Mouse (Mus musculus): ENCODE results near the gene 1700109H08Rik. TPM values are rescaled to one million over a fixed set of nuclear protein-coding genes. Genes with fewer than 3 reads are reported as not detected.

The 1700109H08Rik gene
- polyA plus RNA-seq, 1 experiment from 2014 or later: 0.35 TPM

GRCm38 (mm10) chr5:3546226-3546625 lies 25.1 kb upstream of the 1700109H08Rik start:
- H3K27me3 ChIP-seq (replicated peaks; ENCODE audit: control insufficient read depth, insufficient read depth, low read length): no peaks in the 10 kb centered on the region
- no peak overlapping the region for H3K9ac ChIP-seq (ENCODE audit: low read depth, low read length)
- H3K4me1 ChIP-seq (replicated peaks; ENCODE audit: control insufficient read depth, insufficient read depth, low read length): peaks cover 4% of the 10 kb centered on the region; the same call in 1 of the 2 replicates
- no peak for ATAC-seq
- H3K27ac ChIP-seq (ENCODE audit: low read depth, low read length): no peak overlapping the region
- no peak overlapping the region for H3K4me2 ChIP-seq (replicated peaks; ENCODE audit: low read depth)
- no peak for TF ChIP-seq CTCF (IDR thresholded peaks at IDR 0.05; ENCODE audit: low read depth)
- H3K4me3 ChIP-seq (ENCODE audit: low read depth, low read length): no peak overlapping the region
- 59% methylated on average over 1 of the region's 1 CpGs for WGBS
- H3K36me3 ChIP-seq (ENCODE audit: control insufficient read depth, insufficient read depth): peaks cover 4% of the 10 kb centered on the region; the same call in 1 of the 2 replicates
- H3K9me3 ChIP-seq (ENCODE audit: control insufficient read depth): no peaks in the 10 kb centered on the region

- Histone ChIP-seq H3K4me2 (replicated peaks; ENCODE audit: low read depth) (no peak overlapping the region), H3K9me3 (ENCODE audit: control insufficient read depth) (no peaks in the 10 kb centered on the region), H3K36me3 (ENCODE audit: control insufficient read depth, insufficient read depth) (peaks cover 21% of the 10 kb centered on the region), H3K9ac (ENCODE audit: low read depth, low read length) (no peak overlapping the region), H3K27ac (ENCODE audit: low read depth, low read length) (no peak overlapping the region), H3K27me3 (replicated peaks; ENCODE audit: control insufficient read depth, insufficient read depth, low read length) (no peaks in the 10 kb centered on the region), H3K4me3 (ENCODE audit: low read depth, low read length) (no peak overlapping the region), H3K4me1 (replicated peaks; ENCODE audit: control insufficient read depth, insufficient read depth, low read length) (no peaks in the 10 kb centered on the region)
- no peak for ATAC-seq
- WGBS: 94% methylated on average over 1 of the region's 1 CpGs
- no peak for TF ChIP-seq CTCF (IDR thresholded peaks at IDR 0.05; ENCODE audit: low read depth)
These were observed 19.9 kb upstream of the 1700109H08Rik start for GRCm38 (mm10) chr5:3551481-3551880.

GRCm38 (mm10) chr5:3554198-3554597 lies 17.2 kb upstream of the 1700109H08Rik start:
- 86% methylated on average over 2 of the region's 2 CpGs for WGBS
- no peak for ATAC-seq
- no peaks in the 10 kb centered on the region for H3K9me3 ChIP-seq (ENCODE audit: control insufficient read depth)
- H3K9ac ChIP-seq (ENCODE audit: low read depth, low read length): no peak overlapping the region
- TF ChIP-seq CTCF (IDR thresholded peaks at IDR 0.05; ENCODE audit: low read depth): no peak
- H3K36me3 ChIP-seq (ENCODE audit: control insufficient read depth, insufficient read depth): peaks cover 34% of the 10 kb centered on the region
- H3K4me1 ChIP-seq (replicated peaks; ENCODE audit: control insufficient read depth, insufficient read depth, low read length): no peaks in the 10 kb centered on the region
- H3K27me3 ChIP-seq (replicated peaks; ENCODE audit: control insufficient read depth, insufficient read depth, low read length): no peaks in the 10 kb centered on the region
- H3K4me2 ChIP-seq (replicated peaks; ENCODE audit: low read depth): no peak overlapping the region
- no peak overlapping the region for H3K4me3 ChIP-seq (ENCODE audit: low read depth, low read length)
- H3K27ac ChIP-seq (ENCODE audit: low read depth, low read length): no peak overlapping the region

GRCm38 (mm10) chr5:3574825-3575224 lies 3.5 kb downstream of the 1700109H08Rik start:
- Histone ChIP-seq H3K36me3 (ENCODE audit: control insufficient read depth, insufficient read depth) (peaks cover 88% of the 10 kb centered on the region), H3K9ac (ENCODE audit: low read depth, low read length) (no peak overlapping the region), H3K27ac (ENCODE audit: low read depth, low read length) (no peak overlapping the region), H3K4me2 (replicated peaks; ENCODE audit: low read depth) (no peak overlapping the region), H3K27me3 (replicated peaks; ENCODE audit: control insufficient read depth, insufficient read depth, low read length) (no peaks in the 10 kb centered on the region), H3K4me1 (replicated peaks; ENCODE audit: control insufficient read depth, insufficient read depth, low read length) (no peaks in the 10 kb centered on the region), H3K9me3 (ENCODE audit: control insufficient read depth) (no peaks in the 10 kb centered on the region), H3K4me3 (ENCODE audit: low read depth, low read length) (no peak overlapping the region)
- no peak for TF ChIP-seq CTCF (IDR thresholded peaks at IDR 0.05; ENCODE audit: low read depth)
- WGBS: 100% methylated on average over 2 of the region's 2 CpGs
- no peak for ATAC-seq

- H3K27ac ChIP-seq (ENCODE audit: low read depth, low read length): no peak overlapping the region
- no peak for TF ChIP-seq CTCF (IDR thresholded peaks at IDR 0.05; ENCODE audit: low read depth)
- no peak overlapping the region for H3K4me3 ChIP-seq (ENCODE audit: low read depth, low read length)
- H3K9ac ChIP-seq (ENCODE audit: low read depth, low read length): no peak overlapping the region
- no peak overlapping the region for H3K4me2 ChIP-seq (replicated peaks; ENCODE audit: low read depth)
- ATAC-seq: no peak
- peaks cover 80% of the 10 kb centered on the region for H3K36me3 ChIP-seq (ENCODE audit: control insufficient read depth, insufficient read depth)
- no peaks in the 10 kb centered on the region for H3K9me3 ChIP-seq (ENCODE audit: control insufficient read depth)
- WGBS: 91% methylated on average over 2 of the region's 2 CpGs
- H3K27me3 ChIP-seq (replicated peaks; ENCODE audit: control insufficient read depth, insufficient read depth, low read length): no peaks in the 10 kb centered on the region
- H3K4me1 ChIP-seq (replicated peaks; ENCODE audit: control insufficient read depth, insufficient read depth, low read length): no peaks in the 10 kb centered on the region
These were observed 6.6 kb downstream of the 1700109H08Rik start for GRCm38 (mm10) chr5:3577939-3578338.

GRCm38 (mm10) chr5:3579066-3579465 lies 7.7 kb downstream of the 1700109H08Rik start:
- 93% methylated on average over 7 of the region's 7 CpGs for WGBS
- Histone ChIP-seq H3K27me3 (replicated peaks; ENCODE audit: control insufficient read depth, insufficient read depth, low read length) (no peaks in the 10 kb centered on the region), H3K36me3 (ENCODE audit: control insufficient read depth, insufficient read depth) (peaks cover 79% of the 10 kb centered on the region), H3K27ac (ENCODE audit: low read depth, low read length) (no peak overlapping the region), H3K4me1 (replicated peaks; ENCODE audit: control insufficient read depth, insufficient read depth, low read length) (no peaks in the 10 kb centered on the region), H3K4me3 (ENCODE audit: low read depth, low read length) (no peak overlapping the region), H3K9me3 (ENCODE audit: control insufficient read depth) (no peaks in the 10 kb centered on the region), H3K4me2 (replicated peaks; ENCODE audit: low read depth) (no peak overlapping the region), H3K9ac (ENCODE audit: low read depth, low read length) (no peak overlapping the region)
- ATAC-seq: no peak
- no peak for TF ChIP-seq CTCF (IDR thresholded peaks at IDR 0.05; ENCODE audit: low read depth)

All from intestine, postnatal 0 days (tissue).